Mouse (Mus musculus): ENCODE measurements around the gene Plod3.

Plod3 gene

GRCm38 (mm10) chr5:137026092-137026491 is 39.3 kb downstream of the Plod3 start, which contains the start of gene Vgf:
TSS of gene Vgf (plus strand) at chr5:137026392.
- DNase-seq, result no peak

- no peak for DNase-seq
Measured at GRCm38 (mm10) chr5:137028561-137029272, 41.9 kb downstream of the Plod3 start.

- no peak for DNase-seq
Measured at GRCm38 (mm10) chr5:137029273-137029585, 42.4 kb downstream of the Plod3 start.

GRCm38 (mm10) chr5:137029643-137030415 is 43.0 kb downstream of the Plod3 start:
- DNase-seq, result peak; percentile 95

GRCm38 (mm10) chr5:137030416-137030810 is 43.6 kb downstream of the Plod3 start:
- no peak for DNase-seq

GRCm38 (mm10) chr5:137031076-137032032 is 44.5 kb downstream of the Plod3 start:
- no peak for DNase-seq

- DNase-seq, result no peak
Measured at GRCm38 (mm10) chr5:137032033-137032421, 45.2 kb downstream of the Plod3 start.

GRCm38 (mm10) chr5:137032641-137033074 is 45.8 kb downstream of the Plod3 start:
- peak; percentile 72 for DNase-seq

- no peak for DNase-seq
Measured at GRCm38 (mm10) chr5:137036211-137036610, 49.4 kb downstream of the Plod3 start.

GRCm38 (mm10) chr5:137039453-137039852 is 52.6 kb downstream of the Plod3 start:
- no peak for DNase-seq

GRCm38 (mm10) chr5:137041442-137041841 is 54.6 kb downstream of the Plod3 start:
- no peak for DNase-seq

GRCm38 (mm10) chr5:137043997-137044396 is 57.2 kb downstream of the Plod3 start:
- DNase-seq, result no peak

GRCm38 (mm10) chr5:137045402-137046323 is 58.8 kb downstream of the Plod3 start, which contains the start of gene Ap1s1:
TSS of gene Ap1s1 (minus strand) at chr5:137046135.
- DNase-seq, result peak; percentile 99

All from cerebellum, adult 9-10 months (tissue).